Mouse (Mus musculus): ENCODE data around the gene Lce3a.

The Lce3a gene

DNA sequence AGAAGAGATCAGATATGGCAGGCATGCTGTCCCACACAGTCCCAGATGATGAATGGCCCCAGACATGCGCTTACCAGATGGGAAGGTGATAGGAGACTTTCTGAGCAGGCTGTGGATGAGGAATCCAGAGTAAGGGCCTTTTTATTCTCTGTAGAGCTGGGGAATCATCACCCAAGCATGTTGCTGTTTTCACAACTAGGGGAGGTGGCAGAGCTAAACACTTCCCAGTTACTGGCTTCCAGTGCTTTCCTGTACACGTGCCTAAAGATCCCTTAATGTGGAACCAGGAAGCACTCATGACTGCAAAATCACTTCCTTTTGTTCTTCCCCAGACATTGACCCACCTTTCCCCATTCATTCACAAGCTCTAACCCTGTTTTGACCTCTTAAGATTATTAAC, at the start of gene Lce3a:
Lce3a (minus strand) TSS at position 101 of the 400 bp plus-strand sequence.
- DNase-seq, result no peak

DNA sequence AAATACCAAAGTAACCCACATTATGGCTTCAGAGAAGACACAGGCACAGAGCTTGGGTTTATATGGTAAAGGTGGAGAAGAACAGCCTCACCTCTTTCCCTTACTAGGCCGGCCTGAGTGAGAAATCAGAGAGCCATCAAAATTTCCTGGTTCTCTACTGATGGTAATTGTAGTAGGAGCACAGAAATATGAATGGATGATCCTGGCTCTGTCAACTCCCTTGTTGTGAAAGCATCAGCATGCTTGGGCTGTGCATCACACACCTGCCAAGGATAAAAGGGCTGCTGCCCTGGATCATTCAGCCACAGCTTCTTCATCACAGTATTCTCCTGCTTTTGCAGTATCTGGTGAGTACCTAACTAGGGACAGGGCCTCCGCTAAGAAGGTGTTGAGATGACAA, 40.7 kb upstream of the Lce3a start, which contains the start of gene Lce3e:
Lce3e (plus strand) TSS at position 301 of the 400 bp plus-strand sequence.
- no peak for DNase-seq

DNA sequence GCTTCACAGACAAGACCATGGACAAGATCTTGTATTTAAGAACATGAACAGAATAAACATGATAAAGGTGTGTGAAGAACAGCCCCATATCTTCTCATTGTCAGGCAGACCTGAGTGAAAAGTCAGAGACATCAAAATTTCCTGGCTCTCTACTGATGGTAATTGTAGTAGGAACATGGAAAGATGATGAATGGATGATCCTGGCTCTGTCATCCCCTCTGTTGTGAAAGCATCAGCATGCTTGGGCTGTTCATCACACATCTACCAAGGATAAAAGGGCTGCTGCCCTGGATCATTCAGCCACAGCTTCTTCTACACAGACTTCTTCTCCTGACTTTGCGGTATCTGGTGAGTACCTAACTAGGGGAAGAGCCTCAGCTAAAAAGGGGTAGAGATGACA, 31.1 kb upstream of the Lce3a start, which contains the start of gene Lce3d:
Lce3d (plus strand) TSS at position 301 of the 400 bp plus-strand sequence.
- no peak for DNase-seq

DNA sequence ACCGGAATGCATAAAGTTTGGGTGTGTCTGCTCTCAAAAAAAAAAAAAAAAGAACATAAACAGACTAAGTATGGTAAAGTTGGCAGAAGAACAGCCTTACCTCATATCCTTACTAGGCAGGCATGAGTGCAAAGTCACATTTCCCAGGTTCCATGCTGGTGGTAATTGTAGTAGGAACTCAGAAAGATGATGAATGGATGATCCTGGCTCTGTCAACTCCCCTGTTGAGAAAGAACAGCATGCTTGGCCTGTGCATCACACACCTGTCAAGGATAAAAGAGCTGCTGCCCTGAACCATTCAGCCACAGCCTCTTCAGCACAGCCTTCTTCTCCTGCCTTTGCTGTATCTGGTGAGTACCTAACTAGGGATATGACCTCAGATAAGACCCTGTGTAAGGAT, 18.2 kb upstream of the Lce3a start, which contains the start of gene Lce3c:
Lce3c (plus strand) TSS at position 301 of the 400 bp plus-strand sequence.
- DNase-seq, result no peak

DNA sequence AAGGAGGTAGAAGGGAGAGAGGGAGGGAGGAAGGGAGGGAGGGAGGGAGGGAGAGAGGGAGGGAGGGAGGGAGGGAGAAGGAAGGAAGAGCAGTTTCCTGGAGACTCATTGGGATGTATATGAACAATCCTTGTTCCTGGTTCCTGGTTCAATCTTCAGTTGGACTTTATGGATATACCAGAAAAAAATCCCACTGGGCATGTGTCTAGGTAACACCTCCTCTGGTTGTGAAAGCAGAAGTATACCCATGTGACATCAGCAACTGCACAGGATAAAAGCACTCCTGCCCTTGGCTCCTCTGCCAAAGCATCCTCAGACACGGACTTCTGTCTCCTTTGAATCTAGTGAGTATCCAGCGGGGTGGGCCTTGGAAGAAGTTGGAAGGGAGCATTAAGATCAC, 6.6 kb upstream of the Lce3a start, which contains the start of gene Lce3b:
Lce3b (plus strand) TSS at position 301 of the 400 bp plus-strand sequence.
- DNase-seq, result no peak

DNA sequence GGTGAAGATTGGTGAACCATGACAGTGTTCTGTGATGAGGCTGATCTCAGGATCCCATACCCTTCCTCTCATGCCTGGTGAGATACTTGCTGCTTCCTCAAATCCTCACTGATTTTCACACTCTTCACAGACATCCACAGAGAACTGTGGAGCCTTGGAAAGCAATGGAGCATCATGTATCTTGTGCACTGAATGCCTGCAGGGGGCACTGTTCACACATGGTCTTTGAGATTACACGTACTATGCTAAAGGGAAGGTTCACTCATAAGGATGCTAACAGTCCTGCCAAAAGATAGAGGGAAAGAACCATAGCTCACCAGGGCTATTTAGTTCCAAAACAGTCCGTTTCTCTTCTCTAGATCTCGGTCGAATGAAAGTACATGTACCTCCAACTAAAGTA, 5.7 kb downstream of the Lce3a start:
- no peak for DNase-seq

DNA sequence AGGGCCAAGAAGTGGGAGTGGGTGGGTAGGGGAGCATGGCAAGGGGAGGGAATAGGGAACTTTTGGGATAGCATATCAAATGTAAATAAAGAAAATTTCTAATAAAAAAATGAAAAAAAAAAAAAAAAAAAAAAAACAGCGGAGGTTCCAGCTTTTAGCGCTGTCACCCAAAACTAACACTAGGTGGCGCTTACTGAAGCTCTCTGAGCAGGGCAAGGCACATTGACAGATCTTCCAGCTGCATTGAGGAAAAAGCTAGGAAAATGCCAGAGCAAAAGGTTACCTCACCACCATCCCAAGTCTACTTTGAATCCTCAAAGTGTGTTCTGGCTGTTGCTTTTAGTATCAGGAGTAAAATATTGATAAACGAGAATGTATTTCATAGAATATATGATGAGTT, 18.5 kb downstream of the Lce3a start:
- no peak for DNase-seq

DNA sequence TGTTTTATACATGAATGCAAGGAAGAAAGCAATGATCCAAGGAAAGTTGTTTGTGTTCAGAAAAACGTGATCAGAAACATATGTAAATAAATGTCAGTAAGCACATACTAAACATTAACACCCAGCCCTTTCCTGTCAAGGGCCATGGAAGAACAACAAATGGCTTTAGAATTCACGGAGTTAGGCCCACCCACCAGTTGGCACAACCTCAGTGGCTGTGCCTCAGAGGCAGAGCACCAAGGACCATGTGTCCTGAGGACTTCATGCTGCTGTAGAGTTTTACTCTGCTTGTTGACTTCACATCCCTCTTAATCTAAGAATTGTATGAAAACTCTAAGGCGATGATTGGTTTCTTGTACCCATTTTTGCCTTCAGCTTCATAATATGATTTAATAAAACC, 20.8 kb downstream of the Lce3a start:
- no peak for DNase-seq

DNA sequence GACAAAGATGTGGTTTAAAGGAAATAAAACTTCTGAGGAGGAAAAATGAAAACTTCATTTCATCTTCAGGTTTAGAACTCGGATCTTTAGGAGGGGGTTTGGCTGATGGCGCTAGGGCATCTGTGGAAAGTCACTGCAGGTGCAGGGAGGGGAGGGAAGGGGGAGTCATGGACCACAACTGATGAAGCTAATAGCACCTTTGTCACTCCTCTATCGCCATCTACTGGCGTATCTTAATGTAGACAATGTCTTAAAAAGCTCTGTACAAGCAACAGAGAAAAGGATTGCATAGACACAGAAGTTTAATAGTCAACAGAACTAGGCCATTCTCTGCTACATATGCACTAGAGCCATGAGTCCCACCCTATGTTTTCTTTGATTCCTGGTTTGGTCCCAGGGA, 22.4 kb downstream of the Lce3a start:
- DNase-seq, result no peak

DNA sequence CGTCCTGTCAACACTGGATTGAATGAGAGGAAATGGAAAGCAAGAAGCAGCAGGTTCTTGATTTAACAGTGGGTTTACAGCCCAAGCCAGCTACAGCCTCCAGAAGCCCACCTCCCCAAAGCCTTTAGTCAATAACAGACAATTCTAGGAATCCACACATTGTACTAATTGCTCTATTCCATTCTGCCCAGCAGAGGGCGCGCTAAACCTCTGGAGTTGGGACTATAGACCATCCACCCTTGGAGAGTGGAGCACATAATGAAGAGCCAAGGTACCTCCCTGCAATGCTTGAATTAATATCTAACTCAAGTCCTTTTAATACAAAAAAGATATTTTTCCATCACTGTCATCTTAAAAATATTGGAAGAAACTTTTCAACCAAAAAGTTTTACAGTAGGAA, 23.0 kb downstream of the Lce3a start:
- DNase-seq, result no peak

DNA sequence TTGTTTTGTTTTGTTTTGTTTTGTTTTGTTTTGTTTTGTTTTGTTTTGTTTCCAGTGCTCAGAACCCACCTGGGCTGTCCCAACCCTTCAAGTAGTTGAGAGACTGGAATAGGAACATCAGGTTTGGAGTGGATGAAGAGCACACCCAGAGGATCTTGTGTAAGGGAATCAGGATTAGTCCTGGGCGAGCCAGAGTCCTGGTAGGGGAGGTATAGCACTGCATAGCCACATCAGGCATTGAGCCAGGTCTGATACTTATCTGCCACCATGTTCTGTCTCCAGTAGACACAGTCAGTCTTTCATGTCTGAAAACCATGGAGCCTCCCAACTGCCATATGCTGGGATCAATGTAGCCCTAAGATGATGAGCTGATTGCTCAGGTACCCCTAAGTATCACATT, 31.5 kb downstream of the Lce3a start:
- DNase-seq, result no peak

DNA sequence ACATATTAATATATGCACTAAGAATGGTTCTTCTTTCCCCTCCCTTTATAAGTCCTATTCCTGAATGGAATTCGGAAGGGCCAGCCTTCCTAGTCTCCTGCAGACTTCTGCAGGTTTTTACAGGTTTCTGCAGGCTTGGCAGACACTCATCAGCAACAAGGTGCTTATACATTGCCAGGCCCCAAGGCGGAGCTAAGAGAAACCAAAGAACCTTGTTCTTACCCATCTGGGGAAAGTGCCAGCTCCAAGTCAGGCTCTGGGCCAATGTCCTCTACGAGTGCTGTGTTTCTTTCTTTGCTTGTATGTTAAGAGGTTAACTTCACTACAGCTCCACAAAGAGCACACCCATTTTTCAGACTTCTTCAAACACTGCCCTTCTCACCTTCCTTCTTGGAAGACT, 32.0 kb downstream of the Lce3a start:
- DNase-seq, result no peak

All from cerebellum, adult 9-10 months (tissue).